Mouse (Mus musculus): ENCODE results near the gene Epb41.

DNA sequence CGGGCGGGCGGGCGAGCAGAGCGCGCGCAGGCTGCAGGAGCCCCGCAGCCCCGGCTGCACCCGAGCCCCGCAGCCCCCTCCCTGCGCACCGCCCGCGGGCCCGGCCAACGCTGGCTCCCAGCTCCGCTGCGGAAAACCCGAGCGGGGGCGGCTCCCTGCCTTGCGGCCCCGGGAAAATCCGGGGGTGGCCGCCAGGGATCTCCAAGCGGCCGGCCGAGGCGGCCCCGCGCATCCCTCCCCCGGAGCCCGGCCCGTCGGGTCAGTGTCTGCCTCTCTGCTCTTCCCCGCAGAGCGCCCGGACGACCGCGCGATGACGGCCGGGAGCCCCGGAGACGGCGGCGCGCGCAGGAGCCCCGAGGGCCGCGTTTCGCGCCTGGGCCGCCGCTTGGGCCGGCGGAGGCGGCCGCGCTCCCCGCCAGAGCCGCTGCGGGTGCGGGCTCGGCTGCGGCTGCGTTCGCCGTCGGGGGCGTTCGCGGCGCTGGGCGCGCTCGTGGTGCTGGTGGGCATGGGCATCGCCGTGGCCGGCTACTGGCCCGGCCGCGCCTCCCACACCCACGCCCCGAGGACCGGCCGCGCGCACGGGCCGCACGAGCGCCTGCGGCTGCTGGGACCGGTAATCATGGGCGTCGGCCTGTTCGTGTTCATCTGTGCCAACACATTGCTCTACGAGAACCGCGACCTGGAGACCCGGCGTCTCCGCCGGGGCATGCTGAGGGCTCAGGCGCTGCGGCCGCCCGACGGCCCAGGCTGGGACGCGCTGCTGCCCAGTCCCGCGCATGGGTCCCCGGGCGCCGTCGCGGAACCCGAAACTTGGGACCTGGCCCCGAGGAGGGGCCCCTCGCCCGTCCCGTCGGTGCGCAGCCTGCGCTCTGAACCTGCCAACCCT, 153.4 kb downstream of the Epb41 start, which contains the start of gene Tmem200b:
- TF ChIP-seq POLR2A (IDR thresholded peaks at IDR 0.05; ENCODE audit: extremely low read depth, insufficient read depth, low read length) (no peak), CTCF (IDR thresholded peaks at IDR 0.05; ENCODE audit: low read depth, low read length) (no peak)

Measured in liver, adult 2 months (tissue).